Mouse (Mus musculus) fibroblast of lung, adult 2 months (primary cell): ENCODE data around the gene Gm38100.

Experiments used
- DNase-seq: peaks from one replicate; pipeline ENCODE4 v3.0.0-alpha.2; 2011; ENCODE audit warnings: low read depth

The Gm38100 gene

DNA sequence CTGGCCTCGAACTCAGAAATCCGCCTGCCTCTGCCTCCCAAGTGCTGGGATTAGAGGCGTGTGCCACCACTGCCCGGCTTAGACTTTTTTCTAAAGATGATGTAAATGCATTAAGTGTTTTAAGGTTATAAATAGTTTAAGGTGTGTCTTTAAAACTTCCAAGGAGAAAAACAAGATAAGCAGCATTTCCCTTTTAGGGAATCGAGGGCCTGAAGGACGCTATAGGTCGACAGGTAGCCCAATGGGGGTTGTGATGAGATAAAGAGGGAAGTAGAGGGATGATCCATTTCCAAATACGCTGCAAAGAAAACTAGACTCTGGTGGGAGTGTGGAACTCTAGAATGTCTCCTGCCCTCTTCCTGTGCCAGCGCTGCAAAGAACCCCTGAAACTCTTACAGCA lies at the start of gene Gm38100:
Gm38100 (plus strand) TSS at position 301 of the 400 bp plus-strand sequence.
- DNase-seq: no peak

DNA sequence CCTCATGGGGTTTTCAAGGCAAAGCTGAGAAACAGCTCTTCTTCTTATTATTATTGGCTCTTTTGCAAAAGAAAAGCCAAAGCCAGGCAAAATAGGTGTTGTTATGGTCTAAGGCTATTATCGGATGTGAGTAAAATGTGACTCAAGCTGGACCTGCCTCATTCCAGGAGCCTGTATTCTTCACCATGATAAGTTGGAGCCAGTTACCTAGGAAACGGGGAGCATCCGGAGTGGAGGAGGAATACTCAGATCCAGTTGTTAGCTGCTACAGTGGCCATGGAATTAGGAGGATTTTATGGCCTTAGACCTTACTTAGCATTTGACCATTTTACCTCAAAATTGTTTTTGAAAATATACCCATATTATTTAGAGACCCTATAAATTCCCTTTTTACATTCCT lies 49.4 kb upstream of the Gm38100 start:
- no peak for DNase-seq

DNA sequence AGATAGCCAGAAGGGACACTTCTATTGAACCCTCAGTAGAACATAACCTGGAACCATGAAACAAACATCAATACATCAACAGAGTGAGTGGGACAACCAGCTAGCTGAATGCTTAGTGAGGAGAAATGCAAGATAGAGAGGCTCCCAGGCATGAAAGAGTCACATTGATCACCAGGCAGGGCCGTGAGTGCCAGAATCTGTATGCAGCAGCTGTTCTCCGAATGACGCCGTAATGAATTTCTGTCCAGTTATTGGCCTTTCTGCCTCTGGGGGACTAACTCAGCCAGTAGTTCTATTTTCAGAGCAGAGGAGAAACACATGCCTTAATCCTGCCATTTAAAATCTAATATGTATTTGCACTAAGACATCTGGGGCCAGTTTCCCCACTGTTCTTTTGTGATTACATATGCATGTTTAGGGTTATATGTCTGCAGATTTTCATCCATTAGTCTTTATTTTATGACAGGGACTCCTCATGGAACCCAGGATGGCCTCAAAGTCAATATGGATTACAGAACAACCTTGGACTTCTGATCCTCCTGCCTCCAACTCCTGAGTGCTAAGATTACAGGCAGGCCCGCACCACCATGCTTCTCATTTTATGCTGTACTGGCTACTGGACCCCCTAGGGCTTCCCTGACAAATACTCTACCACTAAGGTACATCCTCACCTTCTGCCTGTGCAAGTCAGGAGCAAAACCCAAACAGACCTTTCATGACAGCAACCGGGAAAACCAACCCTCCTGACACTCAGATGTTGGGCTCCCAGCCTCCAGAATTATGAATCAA lies 47.9 kb upstream of the Gm38100 start:
- no peak for DNase-seq

DNA sequence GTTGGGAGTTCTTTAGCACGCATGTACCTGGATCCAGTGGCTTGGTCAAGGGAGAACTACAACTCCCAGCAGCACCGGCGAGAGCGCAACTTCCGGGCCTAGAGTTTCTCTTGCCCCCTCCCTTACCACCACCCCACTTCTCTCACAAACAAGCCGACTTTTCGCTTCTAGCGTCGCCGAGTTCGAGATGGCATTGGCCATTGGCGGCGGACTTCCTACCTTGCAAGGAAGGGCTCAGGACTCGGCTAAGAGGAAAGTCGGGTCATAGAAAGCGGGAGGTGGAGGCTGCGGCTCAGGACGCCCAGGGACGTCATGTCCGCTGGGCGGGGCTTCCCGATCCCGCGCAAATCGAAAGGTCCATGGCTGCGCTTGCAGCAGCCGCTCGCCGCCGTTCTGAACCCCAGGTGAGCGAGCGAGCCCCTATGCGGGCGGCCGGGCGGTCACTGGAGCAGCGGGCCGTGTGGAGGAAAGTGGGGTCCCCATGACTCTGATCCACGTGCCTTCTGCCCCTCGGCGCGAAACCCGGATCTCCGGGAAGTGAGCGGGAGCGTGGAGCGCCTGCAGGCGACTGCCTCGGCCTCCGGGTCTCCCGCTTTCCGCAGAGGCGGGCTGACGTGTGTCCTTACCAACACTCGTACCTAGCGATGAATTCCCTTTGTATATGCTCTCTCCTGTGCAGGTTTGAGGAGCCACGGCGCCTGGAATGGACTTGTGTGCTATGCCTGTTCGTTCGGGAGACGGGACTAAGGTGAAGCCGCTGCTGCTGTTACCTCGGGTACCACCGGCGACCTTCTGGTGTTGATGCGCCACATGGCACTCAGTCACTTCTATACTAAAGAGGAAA lies 39.5 kb upstream of the Gm38100 start, which contains the start of gene Exo1:
Exo1 (plus strand) TSS at position 129 of the 844 bp plus-strand sequence.
- DNase-seq: peak; percentile 73

DNA sequence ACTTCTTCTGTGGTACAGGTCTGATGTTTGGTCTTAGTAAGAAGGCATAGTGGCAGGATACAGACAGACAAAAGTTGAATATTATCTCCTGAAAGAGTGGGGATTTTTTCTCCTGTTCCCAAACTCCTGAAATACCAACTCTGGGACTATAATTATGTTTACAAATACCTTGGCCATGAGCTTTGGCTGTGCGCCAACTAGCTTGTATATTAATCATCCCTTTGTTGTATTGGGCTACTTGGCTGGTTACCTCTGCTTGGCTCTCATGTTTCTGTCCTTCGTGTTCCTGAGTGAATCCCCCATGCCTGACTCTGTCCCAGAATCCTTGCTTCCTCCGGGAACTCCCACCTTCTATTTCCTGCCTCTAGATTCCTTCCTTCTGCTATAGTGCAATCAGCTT lies 36.7 kb upstream of the Gm38100 start:
- no peak for DNase-seq

DNA sequence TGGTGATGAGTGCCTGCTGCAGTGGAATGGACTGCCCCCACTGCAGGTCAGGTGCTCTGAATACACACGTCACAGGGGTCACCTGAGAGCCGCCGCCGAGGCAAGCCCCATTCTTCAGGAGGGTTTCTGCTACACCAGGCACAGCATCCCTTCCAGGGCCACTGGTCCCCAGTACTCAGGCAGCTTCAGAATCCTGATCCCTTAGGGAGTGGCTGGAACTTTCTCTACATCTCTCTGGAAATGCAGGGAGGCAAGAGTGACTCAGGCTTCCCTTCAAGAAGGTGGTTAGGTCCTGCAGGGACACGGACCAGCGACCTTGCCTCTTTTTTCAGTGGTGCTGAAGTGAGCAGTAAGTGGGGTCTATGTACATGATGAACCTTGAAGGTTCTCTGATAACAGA lies 26.9 kb upstream of the Gm38100 start:
- DNase-seq: no peak

DNA sequence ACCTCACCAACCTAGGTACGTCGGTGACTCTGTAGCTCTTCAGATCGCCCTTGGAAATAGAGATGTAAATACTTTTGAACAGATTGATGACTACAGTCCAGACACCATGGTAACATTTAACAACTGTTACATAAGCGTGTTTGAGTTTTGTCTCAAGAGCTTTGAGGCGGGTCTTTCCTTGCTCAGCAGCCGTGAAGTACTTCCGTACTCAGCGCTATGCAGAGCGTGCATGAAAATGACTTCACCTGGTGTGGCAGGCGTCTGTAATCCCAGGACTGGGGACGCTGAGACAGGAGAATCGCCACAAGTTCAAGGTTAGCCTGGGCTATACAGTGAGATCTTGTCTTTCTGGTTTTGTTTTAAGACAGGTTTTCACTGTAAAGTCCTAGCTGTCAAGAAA lies 26.4 kb upstream of the Gm38100 start:
- no peak for DNase-seq

DNA sequence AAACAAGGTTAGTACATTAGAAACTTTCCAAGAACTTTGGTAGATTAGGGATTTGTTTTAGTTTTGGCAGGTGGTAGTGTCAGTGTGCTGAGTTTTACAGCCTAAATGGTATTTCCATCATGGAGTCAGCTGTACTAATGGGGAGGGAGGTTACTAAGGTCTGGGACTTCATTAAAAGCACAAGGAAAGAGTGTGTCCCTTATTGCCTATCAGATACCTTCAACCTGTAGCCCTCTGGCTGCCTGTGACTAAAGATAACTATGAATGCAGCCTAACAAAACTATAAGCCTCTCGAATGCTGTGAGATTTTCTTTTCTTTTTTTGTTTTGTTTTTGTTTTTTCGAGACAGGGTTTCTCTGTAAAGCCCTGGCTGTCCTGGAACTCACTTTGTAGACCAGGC lies 8.9 kb upstream of the Gm38100 start:
- DNase-seq: no peak

DNA sequence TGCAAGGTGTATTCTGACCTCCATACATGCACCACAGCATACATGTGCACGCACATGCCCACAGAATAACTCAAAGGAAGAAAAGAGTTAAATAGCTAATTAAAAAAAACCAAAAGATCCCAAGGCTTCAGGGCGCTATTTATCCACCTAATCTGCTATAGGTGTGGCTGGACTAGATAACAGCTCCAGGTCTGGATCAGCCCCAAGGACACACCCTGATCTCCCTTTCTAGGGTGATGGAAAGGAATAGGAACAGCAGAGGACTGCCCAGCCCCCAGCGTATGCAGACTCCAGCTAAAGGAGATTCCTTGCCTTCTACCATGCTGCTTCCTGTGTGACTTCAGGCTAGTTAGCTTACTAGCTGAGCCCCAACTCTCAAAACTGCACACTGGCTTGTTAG lies 8.1 kb upstream of the Gm38100 start:
- DNase-seq: no peak

DNA sequence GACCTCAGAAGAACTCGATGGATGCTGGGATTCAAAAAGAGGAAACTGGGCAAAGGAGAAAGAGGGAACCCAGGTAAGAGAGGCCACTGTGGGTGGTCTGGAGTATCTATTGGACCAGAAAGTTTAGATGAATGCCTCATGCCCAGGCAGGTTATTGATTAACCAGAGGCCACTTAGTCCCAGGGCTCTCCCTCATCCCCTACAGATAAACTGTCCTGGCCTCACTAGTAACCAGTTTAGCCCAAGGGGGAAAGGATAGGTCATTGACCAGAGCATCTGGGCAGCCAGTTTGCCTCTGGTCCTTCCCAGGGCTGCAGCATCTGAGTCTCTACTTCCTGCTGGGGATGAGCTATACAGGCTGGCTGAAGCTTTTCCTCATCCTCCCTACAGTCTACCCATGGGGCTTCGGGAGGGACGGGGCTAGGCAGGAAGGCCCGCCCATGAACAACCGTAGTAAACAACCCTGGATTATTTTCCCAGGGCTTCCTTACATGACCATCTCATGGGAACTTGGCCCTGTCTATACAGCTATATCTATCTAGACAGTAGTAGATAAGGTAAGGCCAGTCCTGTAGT lies 6.3 kb upstream of the Gm38100 start:
- no peak for DNase-seq

DNA sequence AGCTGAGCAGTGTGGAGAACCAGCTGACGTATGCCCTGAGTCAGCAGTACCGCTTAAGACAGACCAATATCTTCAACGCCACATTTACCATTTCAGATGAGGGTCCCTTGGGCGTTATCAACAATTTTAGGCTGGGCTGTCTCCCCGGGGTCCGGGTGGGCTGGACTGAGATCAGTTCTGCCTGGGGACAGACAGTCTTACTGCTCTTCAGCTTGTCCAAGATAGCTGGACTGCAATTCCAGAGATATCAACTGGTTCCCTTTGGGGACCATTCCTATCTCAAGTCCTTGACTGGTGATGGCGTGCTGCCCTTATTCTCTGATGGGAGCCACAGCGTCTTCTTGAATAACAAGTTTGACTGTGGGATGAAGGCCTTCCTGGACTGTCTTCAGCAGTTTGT lies 962 bp downstream of the Gm38100 start:
- DNase-seq: no peak

DNA sequence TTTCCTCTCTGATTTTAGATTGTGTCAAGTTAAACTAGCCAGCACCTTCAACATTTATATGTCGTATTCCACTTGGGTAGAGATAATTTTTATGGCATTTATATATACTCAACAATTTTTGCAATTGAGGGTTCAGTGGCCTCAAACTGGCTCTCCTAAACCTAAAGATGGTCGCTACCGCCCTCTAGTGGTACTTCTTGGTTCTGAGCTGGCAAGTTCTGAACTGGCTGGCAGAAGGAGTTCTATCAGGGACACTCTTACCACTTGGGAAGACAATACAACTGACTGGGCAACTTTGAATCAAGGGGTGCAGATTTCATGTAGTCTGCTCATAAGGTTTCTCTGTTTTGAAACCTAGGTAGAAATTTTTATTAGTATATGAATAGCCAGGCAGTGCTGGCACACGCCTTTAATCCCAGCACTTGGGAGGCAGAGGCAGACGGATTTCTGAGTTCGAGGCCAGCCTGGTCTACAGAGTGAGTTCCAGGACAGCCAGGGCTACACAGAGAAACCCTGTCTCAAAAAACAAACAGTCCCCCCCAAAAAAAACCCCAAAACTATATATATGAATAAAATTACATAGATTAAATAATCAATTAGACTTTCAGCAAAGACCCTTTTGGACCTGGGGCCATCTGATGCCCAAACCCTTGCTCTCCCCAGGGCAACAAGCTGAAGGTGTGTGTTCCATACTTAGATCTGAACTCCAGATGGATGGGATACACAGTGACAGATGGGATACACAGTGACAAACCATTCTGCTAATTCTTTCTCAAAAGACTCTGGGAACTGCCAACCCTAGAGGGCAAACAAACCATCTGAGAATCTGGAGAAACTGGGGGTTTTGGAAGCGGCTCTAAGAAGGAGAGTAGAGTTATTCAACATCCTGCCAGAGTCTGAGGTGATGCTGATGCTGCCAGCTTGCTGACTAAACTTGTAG lies 4.0 kb downstream of the Gm38100 start:
- peak; percentile 13 for DNase-seq

DNA sequence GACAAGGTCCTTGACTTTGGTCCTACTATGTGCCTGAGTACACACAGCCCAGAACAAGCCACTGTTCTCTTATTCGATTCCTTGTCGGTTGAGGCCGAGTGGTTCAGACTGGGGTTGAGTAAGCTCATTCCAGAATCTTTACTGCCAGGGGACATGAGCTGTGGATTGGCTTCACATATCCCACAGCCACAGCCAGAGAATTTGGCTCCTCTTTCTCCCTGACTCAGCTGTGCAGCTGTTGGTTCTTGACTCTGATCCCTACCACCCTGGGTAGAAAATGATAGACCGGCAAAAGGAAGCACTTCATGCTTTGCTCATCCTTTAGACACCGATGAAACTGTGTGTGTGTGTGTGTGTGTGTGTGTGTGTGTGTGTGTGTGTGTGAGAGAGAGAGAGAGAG lies 11.3 kb downstream of the Gm38100 start:
- DNase-seq: peak; percentile 1

DNA sequence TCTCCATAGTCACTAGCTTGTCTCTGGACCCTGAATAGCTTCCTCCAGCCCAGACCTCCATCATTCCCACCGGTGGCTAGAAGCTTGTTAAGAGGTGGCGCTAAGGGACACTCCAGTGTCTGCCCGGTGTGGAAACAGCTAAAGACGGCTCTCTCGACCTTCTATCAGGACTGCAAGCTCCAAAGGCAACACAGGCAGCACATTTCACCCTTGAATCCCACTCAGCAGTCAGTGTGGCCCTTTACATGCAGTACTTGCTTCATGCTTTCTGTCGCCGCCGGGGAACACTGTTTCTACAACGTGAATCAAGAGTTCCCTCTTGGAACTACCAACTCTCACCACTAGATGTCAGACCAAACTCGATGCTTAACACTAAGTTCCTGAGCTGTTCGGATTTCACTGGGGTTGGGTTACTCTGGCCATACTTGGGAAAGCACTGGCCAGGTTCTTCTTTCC lies 16.2 kb downstream of the Gm38100 start:
- DNase-seq: peak; percentile 56

DNA sequence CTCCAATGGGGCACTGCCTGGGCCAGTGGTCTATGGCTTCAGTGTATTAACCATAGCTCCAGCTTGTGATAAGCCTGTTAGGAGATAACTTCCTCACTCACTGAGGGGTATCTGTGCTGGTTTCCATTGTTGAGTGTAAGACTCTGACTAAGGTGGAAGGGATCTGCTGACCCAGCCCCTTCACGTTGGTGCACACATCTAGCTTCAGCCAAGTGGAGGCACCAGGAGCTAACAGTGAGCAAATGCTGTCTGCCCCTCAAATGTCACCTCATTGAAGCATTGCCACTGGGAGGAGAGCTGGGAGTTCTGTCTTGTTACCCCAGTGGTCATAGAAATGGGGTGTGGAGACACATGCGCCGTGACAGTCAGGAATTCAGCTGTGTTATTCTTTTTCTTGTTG lies 18.6 kb downstream of the Gm38100 start:
- no peak for DNase-seq

DNA sequence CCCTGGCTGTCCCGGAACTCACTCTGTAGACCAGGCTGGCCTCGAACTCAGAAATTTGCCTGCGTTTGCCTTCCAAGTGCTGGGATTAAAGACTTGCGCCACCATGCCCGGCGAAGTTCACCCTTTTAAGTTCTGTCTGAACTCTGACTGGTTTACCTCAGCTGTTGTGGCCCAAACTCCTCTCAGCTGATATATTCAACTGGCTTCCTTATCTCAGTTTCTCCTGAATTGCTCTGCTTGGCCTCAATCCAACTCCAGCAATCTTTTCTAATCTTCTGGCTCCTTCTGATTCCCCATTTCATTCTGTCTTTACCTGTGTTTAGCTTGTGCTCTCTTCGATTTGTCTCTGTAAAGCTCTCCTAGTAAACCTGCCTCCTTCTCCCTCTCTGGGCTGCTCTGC lies 23.0 kb downstream of the Gm38100 start:
- no peak for DNase-seq

DNA sequence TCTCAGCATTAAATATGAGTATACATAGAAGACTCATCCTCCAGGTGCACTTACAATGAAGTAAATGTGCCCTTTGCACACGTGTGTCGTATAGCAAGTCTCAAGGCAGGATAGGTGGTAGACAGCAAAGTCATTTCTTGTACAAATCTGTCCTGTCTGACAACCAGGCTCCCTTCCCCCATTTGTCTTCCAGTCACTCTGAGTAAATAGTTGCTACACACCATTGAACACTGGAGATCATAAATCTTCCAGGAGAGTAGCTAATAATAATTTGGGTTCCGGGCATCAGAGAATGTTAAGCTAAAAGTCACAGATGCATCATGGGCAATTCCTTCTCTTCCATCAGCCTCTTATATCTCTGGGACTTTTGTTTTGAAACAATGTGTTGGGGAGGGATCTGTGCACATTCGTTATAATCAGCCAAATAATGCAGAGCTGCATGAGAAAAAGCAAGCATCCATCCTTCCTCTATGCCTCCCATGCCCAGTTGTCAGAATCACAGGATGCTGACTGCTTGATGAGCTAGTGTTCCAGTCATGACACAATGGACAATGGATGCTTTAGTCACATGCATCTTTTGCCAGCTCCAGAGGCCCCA lies 26.7 kb downstream of the Gm38100 start:
- no peak for DNase-seq

DNA sequence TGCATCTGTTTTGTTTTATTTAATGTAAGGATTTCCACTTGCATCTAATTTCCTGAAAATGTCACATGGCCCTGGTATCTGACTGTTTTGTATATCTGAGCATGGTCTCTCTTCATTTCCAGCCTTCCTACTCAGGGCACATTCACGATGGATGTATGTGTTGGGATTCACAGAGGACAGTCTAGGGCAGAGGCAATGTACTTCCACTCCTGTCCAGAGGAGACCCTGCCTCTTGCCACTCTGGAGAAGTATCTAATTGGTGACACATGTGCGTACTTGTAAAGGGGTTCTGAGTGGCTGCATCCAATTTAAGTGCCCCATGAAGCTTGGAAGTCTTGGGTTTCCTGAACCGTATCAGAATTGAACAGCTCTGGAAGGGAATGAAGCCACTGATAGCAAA lies 30.3 kb downstream of the Gm38100 start:
- DNase-seq: no peak

DNA sequence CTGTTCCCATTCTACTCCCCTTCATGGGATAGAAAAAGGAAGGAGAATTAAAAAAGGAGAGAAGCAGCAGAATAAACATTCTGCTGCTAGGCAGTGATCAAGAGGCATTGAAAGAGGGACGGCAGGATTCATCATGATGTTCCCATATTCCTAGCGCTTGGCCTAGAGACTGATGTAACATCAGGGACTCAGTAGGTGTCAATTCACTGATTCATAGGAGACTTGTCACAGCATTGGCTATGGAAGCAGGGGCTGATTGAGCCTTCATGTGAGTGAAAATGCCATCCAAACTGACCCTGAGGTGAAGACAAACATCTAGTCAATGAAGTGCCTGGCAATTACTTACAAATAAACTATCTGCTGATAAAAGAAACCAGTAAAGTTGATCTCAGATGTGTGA lies 30.7 kb downstream of the Gm38100 start:
- no peak for DNase-seq

DNA sequence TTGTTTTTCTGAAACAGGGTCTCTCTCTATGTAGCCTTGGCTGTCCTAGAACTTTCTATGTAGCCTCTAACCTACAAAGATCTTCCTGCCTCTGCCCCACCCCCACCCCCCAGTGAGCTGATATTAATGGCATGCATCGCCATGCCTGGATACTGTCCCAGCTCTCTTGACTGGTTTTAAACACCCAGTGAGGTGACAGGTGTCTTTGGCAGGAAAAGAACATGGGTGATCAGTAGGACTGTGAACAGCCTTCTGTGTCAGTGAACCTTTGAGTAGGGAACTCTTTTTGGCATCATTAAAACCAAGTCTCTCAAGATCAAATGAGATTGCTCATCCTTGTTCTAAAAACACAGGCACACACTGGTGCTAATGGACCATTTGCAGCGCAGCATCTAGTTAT lies 41.7 kb downstream of the Gm38100 start:
- DNase-seq: no peak

DNA sequence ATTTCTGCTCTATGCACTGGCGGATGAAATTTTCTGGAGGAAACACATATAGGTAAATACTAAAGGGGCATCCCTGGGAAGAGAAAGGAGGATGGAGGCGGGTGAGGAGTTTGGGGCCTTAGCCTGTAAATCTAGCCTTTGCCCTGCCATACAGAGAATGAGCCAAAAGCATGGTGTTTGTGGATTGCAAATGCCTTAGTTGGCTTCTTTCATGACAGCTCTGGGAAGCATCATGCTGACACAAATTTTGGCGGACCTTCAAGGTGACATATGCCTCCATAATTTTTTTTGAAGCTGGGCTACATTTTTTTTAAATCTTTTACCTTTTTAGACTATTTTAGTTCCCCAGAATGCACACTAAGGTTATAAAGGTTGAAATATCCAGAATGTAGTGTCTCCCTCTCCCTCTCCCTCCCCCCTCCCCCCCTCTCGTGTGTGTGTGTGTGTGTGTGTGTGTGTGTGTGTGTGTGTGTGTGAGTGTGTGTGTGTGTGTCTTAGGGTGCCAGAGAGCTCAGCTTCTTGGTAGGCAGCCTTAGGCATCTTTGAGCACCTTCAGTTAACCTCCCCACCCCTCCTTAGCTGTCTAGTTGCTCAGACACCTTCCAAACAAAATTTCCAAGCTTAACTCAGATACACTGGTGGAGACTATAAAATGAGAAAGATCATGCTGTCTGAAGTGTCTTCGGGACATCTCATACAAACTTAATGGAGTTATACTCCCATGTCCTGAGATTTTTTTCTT lies 47.0 kb downstream of the Gm38100 start:
- DNase-seq: no peak
